Mouse (Mus musculus) cerebellum, adult 8-10 months (tissue): ENCODE results near the gene Ttc28.
"Not testable (repeated sequence)": the region's sequence is repeated elsewhere in the genome, so short reads cannot be mapped to it uniquely, and the experiment has no call there.

Experiments
- DNase-seq: peaks from one replicate; pipeline ENCODE4 v3.0.0; 2022

Gene Ttc28

GRCm38 (mm10) chr5:110879584-110880374 is at the start of gene Ttc28:
TSS of gene Ttc28 (plus strand) at chr5:110879803.
- DNase-seq: peak; percentile 85

GRCm38 (mm10) chr5:110831036-110831720 is 48.4 kb upstream of the Ttc28 start:
- no peak for DNase-seq

GRCm38 (mm10) chr5:110835959-110836358 is 43.6 kb upstream of the Ttc28 start:
- no peak for DNase-seq

GRCm38 (mm10) chr5:110838016-110838415 is 41.6 kb upstream of the Ttc28 start:
- DNase-seq: not testable (repeated sequence)

- no peak for DNase-seq
These were observed 40.4 kb upstream of the Ttc28 start for GRCm38 (mm10) chr5:110839038-110839677.

- peak; percentile 99 for DNase-seq
These were observed 39.8 kb upstream of the Ttc28 start, which contains the start of the genes Hscb and Chek2 for GRCm38 (mm10) chr5:110839678-110840365. TSS of gene Hscb (minus strand) at chr5:110839777. TSS of gene Chek2 (plus strand) at chr5:110839979.

GRCm38 (mm10) chr5:110840465-110840864 is 39.1 kb upstream of the Ttc28 start:
- DNase-seq: peak; percentile 41

- peak; percentile 8 for DNase-seq
These were observed 38.3 kb upstream of the Ttc28 start for GRCm38 (mm10) chr5:110841046-110841862.

GRCm38 (mm10) chr5:110852990-110853389 is 26.6 kb upstream of the Ttc28 start:
- DNase-seq: no peak

- no peak for DNase-seq
These were observed 22.5 kb upstream of the Ttc28 start for GRCm38 (mm10) chr5:110857091-110857490.

GRCm38 (mm10) chr5:110859013-110859650 is 20.5 kb upstream of the Ttc28 start:
- no peak for DNase-seq

GRCm38 (mm10) chr5:110860445-110860844 is 19.2 kb upstream of the Ttc28 start:
- DNase-seq: no peak

- DNase-seq: no peak
These were observed 11.1 kb upstream of the Ttc28 start for GRCm38 (mm10) chr5:110868460-110868859.

GRCm38 (mm10) chr5:110869242-110869669 is 10.3 kb upstream of the Ttc28 start:
- no peak for DNase-seq

GRCm38 (mm10) chr5:110873160-110873559 is 6.4 kb upstream of the Ttc28 start:
- no peak for DNase-seq

GRCm38 (mm10) chr5:110874711-110875110 is 4.9 kb upstream of the Ttc28 start:
- no peak for DNase-seq

- DNase-seq: no peak
These were observed 4.3 kb upstream of the Ttc28 start for GRCm38 (mm10) chr5:110875286-110875685.

GRCm38 (mm10) chr5:110877666-110878505 is 1.7 kb upstream of the Ttc28 start:
- no peak for DNase-seq

- DNase-seq: not testable (repeated sequence)
These were observed 1.1 kb upstream of the Ttc28 start for GRCm38 (mm10) chr5:110878526-110878925.

GRCm38 (mm10) chr5:110879042-110879441 is 561 bp upstream of the Ttc28 start:
- no peak for DNase-seq
